Mouse (Mus musculus) MEL (cell line): ENCODE data around the gene Bmp2k. TPM values are rescaled to one million over a fixed set of nuclear protein-coding genes. Genes with fewer than 3 reads are reported as not detected.
"Not testable (repeated sequence)": the region's sequence is repeated elsewhere in the genome, so short reads cannot be mapped to it uniquely, and the experiment has no call there.

Source experiments
- DNase-seq: peaks from one replicate; pipeline ENCODE4 v3.0.0; 2011; ENCODE audit warnings: low read depth, low spot score
- H3K27ac ChIP-seq: 2 replicates; pipeline ENCODE4 v1.5.1; 2012; ENCODE audit warnings: low read depth, mild to moderate bottlenecking, control low read depth, low read length, moderate library complexity; ENCODE audit not compliant: control insufficient read depth
- H3K27me3 ChIP-seq, 2 experiments: fragments of 150-350 bp in 1 of 2; sonication (generic) in 1 of 2; 2 replicates each; pipeline ENCODE4 v1.6.1; 2012; ENCODE audit warnings: low read length in 2 of 2, mild to moderate bottlenecking in 2 of 2, improper control_type of control experiment in 1 of 2, moderate library complexity in 1 of 2; ENCODE audit not compliant: insufficient read depth in 2 of 2, control insufficient read depth in 1 of 2
- H3K36me3 ChIP-seq, 2 experiments: 2 replicates each; pipeline ENCODE4 v1.6.1; 2012 to 2014; ENCODE audit warnings: low read length in 2 of 2, improper control_type of control experiment in 1 of 2, inconsistent platforms in 1 of 2, mild to moderate bottlenecking in 1 of 2; ENCODE audit not compliant: insufficient read depth in 2 of 2, control insufficient read depth in 1 of 2
- H3K4me1 ChIP-seq, 2 experiments: fragments of 150-350 bp in 1 of 2; sonication (generic) in 1 of 2; 2 replicates each; pipeline ENCODE4 v1.6.1; 2012; ENCODE audit warnings: low read length in 2 of 2, improper control_type of control experiment in 1 of 2, mild to moderate bottlenecking in 1 of 2; ENCODE audit not compliant: insufficient read depth in 2 of 2, control insufficient read depth in 1 of 2
- H3K4me3 ChIP-seq, 2 experiments: fragments of 150-350 bp in 1 of 2; sonication (generic) in 1 of 2; 2 replicates each; pipeline ENCODE4 v1.5.1; 2012; ENCODE audit warnings: low read depth in 2 of 2, low read length in 2 of 2, mild to moderate bottlenecking in 2 of 2, moderate library complexity in 2 of 2, control low read depth in 1 of 2, improper control_type of control experiment in 1 of 2; ENCODE audit not compliant: control insufficient read depth in 1 of 2, insufficient read depth in 1 of 2
- H3K79me2 ChIP-seq: 2 replicates; pipeline ENCODE4 v1.6.1; 2012; ENCODE audit warnings: mild to moderate bottlenecking, low read length, moderate library complexity; ENCODE audit not compliant: control insufficient read depth, poor library complexity, insufficient read depth
- H3K9ac ChIP-seq: 2 replicates; pipeline ENCODE4 v1.6.1; 2012; ENCODE audit warnings: low read depth, mild to moderate bottlenecking, control low read depth, low read length, moderate library complexity; ENCODE audit not compliant: control insufficient read depth, poor library complexity, severe bottlenecking
- H3K9me3 ChIP-seq: fragments of 150-350 bp; sonication (generic); replicated peaks from 2 replicates; pipeline ENCODE4 v1.6.1; 2012; ENCODE audit warnings: mild to moderate bottlenecking, low read length, improper control_type of control experiment, moderate library complexity; ENCODE audit not compliant: insufficient read depth
- EP300 ChIP-seq, 2 experiments: IDR thresholded peaks; 2 replicates each; pipeline ENCODE4 v1.6.1; 2011; ENCODE audit warnings: improper control_type of control experiment in 2 of 2, low read length in 2 of 2, low read depth in 1 of 2, mild to moderate bottlenecking in 1 of 2
- ETS1 ChIP-seq: IDR thresholded peaks from 2 replicates; pipeline ENCODE4 v1.6.1; 2012; ENCODE audit warnings: low read depth, mild to moderate bottlenecking, inconsistent platforms, low read length, improper control_type of control experiment, moderate library complexity
- GATA1 ChIP-seq: IDR thresholded peaks from 2 replicates; pipeline ENCODE4 v1.6.1; 2011; ENCODE audit warnings: low read depth, low read length, improper control_type of control experiment
- HCFC1 ChIP-seq: IDR thresholded peaks from 2 replicates; pipeline ENCODE4 v1.6.1; 2012; ENCODE audit warnings: low read depth, mild to moderate bottlenecking, inconsistent platforms, low read length, improper control_type of control experiment, moderate library complexity
- JUND ChIP-seq: IDR thresholded peaks from 2 replicates; pipeline ENCODE4 v1.6.1; 2011; ENCODE audit warnings: low read depth, mild to moderate bottlenecking, improper control_type of control experiment, low read length
- MAX ChIP-seq: IDR thresholded peaks from 2 replicates; pipeline ENCODE4 v1.6.1; 2011; ENCODE audit warnings: low read length, improper control_type of control experiment
- MAZ ChIP-seq: IDR thresholded peaks from 2 replicates; pipeline ENCODE4 v1.6.1; 2012; ENCODE audit warnings: low read depth, mild to moderate bottlenecking, inconsistent platforms, low read length, improper control_type of control experiment
- MYC ChIP-seq: IDR thresholded peaks from 2 replicates; pipeline ENCODE4 v1.6.1; 2011; ENCODE audit warnings: low read depth, mild to moderate bottlenecking, low read length, improper control_type of control experiment, moderate library complexity
- NELFE ChIP-seq: IDR thresholded peaks from 2 replicates; pipeline ENCODE4 v1.6.1; 2011; ENCODE audit warnings: low read depth, low read length, improper control_type of control experiment
- NRF1 ChIP-seq: IDR thresholded peaks from 2 replicates; pipeline ENCODE4 v1.6.1; 2014; ENCODE audit warnings: low read depth, mild to moderate bottlenecking, inconsistent platforms, low read length, improper control_type of control experiment, moderate library complexity; ENCODE audit not compliant: poor library complexity, insufficient read depth, severe bottlenecking
- POLR2A ChIP-seq, 2 experiments: IDR thresholded peaks; 2 replicates each; pipeline ENCODE4 v1.6.1; 2011 to 2012; ENCODE audit warnings: low read length in 2 of 2, mild to moderate bottlenecking in 2 of 2, control low read depth in 1 of 2, improper control_type of control experiment in 1 of 2, low read depth in 1 of 2, moderate library complexity in 1 of 2; ENCODE audit not compliant: control insufficient read depth in 1 of 2, insufficient read depth in 1 of 2, poor library complexity in 1 of 2
- POLR2AphosphoS5 ChIP-seq: IDR thresholded peaks from 2 replicates; pipeline ENCODE4 v1.6.1; 2012; ENCODE audit warnings: low read depth, borderline replicate concordance, mild to moderate bottlenecking, inconsistent platforms, low read length, moderate library complexity, mixed read lengths
- RAD21 ChIP-seq: IDR thresholded peaks from 2 replicates; pipeline ENCODE4 v1.6.1; 2011; ENCODE audit warnings: mild to moderate bottlenecking, low read depth, low read length, improper control_type of control experiment
- TCF12 ChIP-seq: IDR thresholded peaks from 2 replicates; pipeline ENCODE4 v1.6.1; 2014; ENCODE audit warnings: low read depth, mild to moderate bottlenecking, inconsistent platforms, low read length, improper control_type of control experiment, moderate library complexity
- USF2 ChIP-seq, 2 experiments: IDR thresholded peaks; 2 replicates each; pipeline ENCODE4 v1.6.1; 2011 to 2012; ENCODE audit warnings: improper control_type of control experiment in 2 of 2, low read length in 2 of 2, borderline replicate concordance in 1 of 2, inconsistent platforms in 1 of 2, low read depth in 1 of 2, mild to moderate bottlenecking in 1 of 2; ENCODE audit not compliant: insufficient read depth in 1 of 2
- ZMIZ1 ChIP-seq: IDR thresholded peaks from 2 replicates; pipeline ENCODE4 v1.6.1; 2012; ENCODE audit warnings: low read depth, mild to moderate bottlenecking, inconsistent platforms, low read length, improper control_type of control experiment, moderate library complexity
- ZNF384 ChIP-seq: IDR thresholded peaks from 2 replicates; pipeline ENCODE4 v1.6.1; 2012; ENCODE audit warnings: low read depth, mild to moderate bottlenecking, inconsistent platforms, low read length, improper control_type of control experiment
- polyA plus RNA-seq, 2 experiments: library from polyadenylated mRNA; stranded (reverse) in 1 of 2; unstranded in 1 of 2; fragments of >175 nt in 1 of 2; fragments of >200 nt in 1 of 2; gene quantifications; 2 replicates each; pipeline versions ENCODE4 v1.2.1 to v1.2.4; 2012; ENCODE audit warnings: low replicate concordance in 2 of 2, low read depth in 1 of 2; ENCODE audit not compliant: insufficient read length in 2 of 2, insufficient read depth in 1 of 2, missing spikeins in 1 of 2
- total RNA-seq: library from RNA; depleted of rRNA; stranded (reverse); fragments of 300-350 nt; gene quantifications from 2 replicates; pipeline ENCODE4 v1.2.3, GENCODE M21; 2012

Gene Bmp2k
- total and polyA plus RNA-seq, 3 experiments = 10.8 to 16.3 TPM; not detected in 1

- no peak overlapping the region for H3K9ac ChIP-seq
- H3K79me2 ChIP-seq = peaks cover 19% of the 10 kb centered on the region
- no peak for DNase-seq
- TF ChIP-seq HCFC1 (no peak), TCF12 (no peak), RAD21 (no peak), ZMIZ1 (no peak), NRF1 (no peak), POLR2AphosphoS5 (no peak), ETS1 (no peak), NELFE (no peak), USF2 (IDR thresholded peaks at IDR 0.05; ENCODE audit: borderline replicate concordance in 1 of 2, insufficient read depth in 1 of 2, low read depth in 1 of 2, low read length in 2 of 2) (no peak), MYC (no peak), POLR2A (IDR thresholded peaks at IDR 0.05; ENCODE audit: control insufficient read depth in 1 of 2, insufficient read depth in 1 of 2, low read depth in 1 of 2, low read length in 2 of 2, poor library complexity in 1 of 2) (no peak), MAX (no peak), JUND (no peak), MAZ (no peak)
- TF ChIP-seq, all 39 proteins: peak for 0
- Histone ChIP-seq H3K27ac (no peak overlapping the region), H3K4me1 (peaks cover 10 to 20% of the 10 kb centered on the region in 2 experiments), H3K27me3 (no peaks in the 10 kb centered on the region), H3K4me3 (no peak overlapping the region), H3K9me3 (no peaks in the 10 kb centered on the region), H3K36me3 (peaks cover 7 to 46% of the 10 kb centered on the region in 2 experiments; a peak in 3 of 4 replicates)
Observed at GRCm38 (mm10) chr5:97028004-97028403, 30.5 kb downstream of the Bmp2k start.

GRCm38 (mm10) chr5:97028840-97029239 lies 31.4 kb downstream of the Bmp2k start:
- H3K36me3 ChIP-seq = peaks cover 7 to 37% of the 10 kb centered on the region in 2 experiments
- not testable (repeated sequence) for H3K27me3 ChIP-seq, H3K9ac ChIP-seq, H3K4me3 ChIP-seq, H3K9me3 ChIP-seq
- peak; percentile 90 for TF ChIP-seq ZNF384
- TF ChIP-seq GATA1 = peak; percentile 75
- peak in 1 of 2 experiments; percentile 22; a peak in 1 of 4 replicates for TF ChIP-seq EP300 (IDR thresholded peaks at IDR 0.05; ENCODE audit: low read depth in 1 of 2, low read length in 2 of 2)
- peak; percentile 54 for DNase-seq
- H3K4me1 ChIP-seq = peaks cover 9 to 16% of the 10 kb centered on the region in 2 experiments
- H3K27ac ChIP-seq = peak overlapping the region; percentile 26; the same call in 1 of the 2 replicates
- peaks cover 15% of the 10 kb centered on the region for H3K79me2 ChIP-seq
